Mouse (Mus musculus) layer of hippocampus, adult 9-11 months (tissue): Measurements from ENCODE around the gene Armc8.
"Not testable (repeated sequence)": the region's sequence is repeated elsewhere in the genome, so short reads cannot be mapped to it uniquely, and the experiment has no call there.

Source experiments
- DNase-seq: peaks from one replicate; pipeline ENCODE4 v3.0.0; 2022

Armc8 gene

GRCm38 (mm10) chr9:99568347-99569070 lies at the start of gene Armc8:
Gene Armc8 (minus strand): TSS chr9:99568899.
- DNase-seq: peak; percentile 91

- no peak for DNase-seq
These were observed 43.5 kb upstream of the Armc8 start, which contains the start of gene A4gnt for GRCm38 (mm10) chr9:99612202-99612601. Gene A4gnt (plus strand): TSS chr9:99612502.

GRCm38 (mm10) chr9:99603566-99603965 lies 34.9 kb upstream of the Armc8 start:
- DNase-seq: no peak

GRCm38 (mm10) chr9:99599127-99599526 lies 30.4 kb upstream of the Armc8 start:
- DNase-seq: not testable (repeated sequence)

- no peak for DNase-seq
These were observed 22.4 kb upstream of the Armc8 start for GRCm38 (mm10) chr9:99591144-99591543.

GRCm38 (mm10) chr9:99587505-99588202 lies 19.0 kb upstream of the Armc8 start:
- no peak for DNase-seq

- DNase-seq: no peak
These were observed 12.0 kb upstream of the Armc8 start for GRCm38 (mm10) chr9:99580655-99581054.

- DNase-seq: peak; percentile 94
These were observed 7.2 kb upstream of the Armc8 start, which contains the start of gene Dbr1 for GRCm38 (mm10) chr9:99575677-99576480. Gene Dbr1 (plus strand): TSS chr9:99575799.

GRCm38 (mm10) chr9:99569071-99569397 lies 335 bp upstream of the Armc8 start:
- DNase-seq: peak; percentile 16

- no peak for DNase-seq
These were observed 714 bp downstream of the Armc8 start for GRCm38 (mm10) chr9:99568023-99568346.

GRCm38 (mm10) chr9:99563714-99564113 lies 5.0 kb downstream of the Armc8 start:
- peak; percentile 32 for DNase-seq

- DNase-seq: no peak
These were observed 8.3 kb downstream of the Armc8 start for GRCm38 (mm10) chr9:99560389-99560788.

- no peak for DNase-seq
These were observed 9.2 kb downstream of the Armc8 start for GRCm38 (mm10) chr9:99559557-99559904.

GRCm38 (mm10) chr9:99558824-99559556 lies 9.7 kb downstream of the Armc8 start:
- no peak for DNase-seq

GRCm38 (mm10) chr9:99557580-99558300 lies 11.0 kb downstream of the Armc8 start:
- no peak for DNase-seq

- no peak for DNase-seq
These were observed 13.4 kb downstream of the Armc8 start for GRCm38 (mm10) chr9:99555253-99555652.

GRCm38 (mm10) chr9:99554052-99554451 lies 14.6 kb downstream of the Armc8 start:
- DNase-seq: no peak

- DNase-seq: no peak
These were observed 15.7 kb downstream of the Armc8 start for GRCm38 (mm10) chr9:99553049-99553448.

- DNase-seq: no peak
These were observed 16.6 kb downstream of the Armc8 start for GRCm38 (mm10) chr9:99552068-99552467.

GRCm38 (mm10) chr9:99546259-99546658 lies 22.4 kb downstream of the Armc8 start:
- DNase-seq: no peak

GRCm38 (mm10) chr9:99531865-99532264 lies 36.8 kb downstream of the Armc8 start:
- no peak for DNase-seq

GRCm38 (mm10) chr9:99505875-99506274 lies 62.8 kb downstream of the Armc8 start:
- DNase-seq: no peak
